Mouse (Mus musculus) lung, postnatal 0 days (tissue): ENCODE measurements around the gene Cald1. TPM values are rescaled to one million over a fixed set of nuclear protein-coding genes. Genes with fewer than 3 reads are reported as not detected.

Experiments
- ATAC-seq: fragments of 200-750 bp; cut with Nextera tagmentation; 2 replicates; pipeline ENCODE4 v1.8.0; 2017; ENCODE audit warnings: moderate library complexity
- DNase-seq: peaks from one replicate; pipeline ENCODE4 v3.0.0-alpha.2; 2016; ENCODE audit warnings: low spot score
- H3K27ac ChIP-seq: fragments of 300-500 bp; sonication (generic); 2 replicates; pipeline ENCODE4 v1.5.1; 2014; ENCODE audit warnings: antibody characterized with exemption, mild to moderate bottlenecking, low read length, mixed read lengths
- H3K27me3 ChIP-seq: fragments of 300-500 bp; sonication (generic); replicated peaks from 2 replicates; pipeline ENCODE4 v1.6.1; 2014; ENCODE audit warnings: low read length, mixed read lengths; ENCODE audit not compliant: insufficient read depth
- H3K36me3 ChIP-seq: fragments of 300-500 bp; sonication (generic); 2 replicates; pipeline ENCODE4 v1.6.1; 2014; ENCODE audit warnings: low read length, mixed read lengths; ENCODE audit not compliant: insufficient read depth
- H3K4me1 ChIP-seq: fragments of 300-500 bp; sonication (generic); 2 replicates; pipeline ENCODE4 v1.6.1; 2014; ENCODE audit warnings: antibody characterized with exemption, low read depth, low read length, mixed read lengths; ENCODE audit not compliant: insufficient read depth
- H3K4me2 ChIP-seq: fragments of 300-500 bp; sonication (generic); replicated peaks from 2 replicates; pipeline ENCODE4 v1.6.1; 2014; ENCODE audit warnings: low read depth, mild to moderate bottlenecking, low read length, moderate library complexity, mixed read lengths
- H3K4me3 ChIP-seq: fragments of 300-500 bp; sonication (generic); 2 replicates; pipeline ENCODE4 v1.5.1; 2014; ENCODE audit warnings: low read depth, low read length
- H3K9ac ChIP-seq: fragments of 300-500 bp; sonication (generic); replicated peaks from 2 replicates; pipeline ENCODE4 v1.6.1; 2014; ENCODE audit warnings: low read depth, mild to moderate bottlenecking
- H3K9me3 ChIP-seq: fragments of 300-500 bp; sonication (generic); 2 replicates; pipeline ENCODE4 v1.6.1; 2016; ENCODE audit warnings: low read length, mixed read lengths
- CTCF ChIP-seq: IDR thresholded peaks from 2 replicates; pipeline ENCODE4 v1.5.1; 2016; ENCODE audit warnings: antibody characterized with exemption, mild to moderate bottlenecking
- EP300 ChIP-seq: IDR thresholded peaks from 2 replicates; pipeline ENCODE4 v1.6.1; 2016; ENCODE audit warnings: antibody characterized with exemption, mild to moderate bottlenecking, control low read depth
- WGBS: fragments of 180-500 bp; shearing (Covaris S2); extraction: QIAGEN DNeasy Blood & Tissue Kit; methylation state at CpG from one replicate; pipeline ENCODE4 v1.1.7; 2014; 5-methylcytosine and 5-hydroxymethylcytosine counted together
- polyA plus RNA-seq: library from polyadenylated mRNA; unstranded; fragments of >200 nt; fragmentation: Nextera tagmentation; extraction: Ambion mirVana; gene quantifications from 2 replicates; pipeline ENCODE4 v1.2.1, GENCODE M21; 2015

Gene Cald1
- polyA plus RNA-seq, 1 experiment from 2014 or later = 249 TPM

DNA sequence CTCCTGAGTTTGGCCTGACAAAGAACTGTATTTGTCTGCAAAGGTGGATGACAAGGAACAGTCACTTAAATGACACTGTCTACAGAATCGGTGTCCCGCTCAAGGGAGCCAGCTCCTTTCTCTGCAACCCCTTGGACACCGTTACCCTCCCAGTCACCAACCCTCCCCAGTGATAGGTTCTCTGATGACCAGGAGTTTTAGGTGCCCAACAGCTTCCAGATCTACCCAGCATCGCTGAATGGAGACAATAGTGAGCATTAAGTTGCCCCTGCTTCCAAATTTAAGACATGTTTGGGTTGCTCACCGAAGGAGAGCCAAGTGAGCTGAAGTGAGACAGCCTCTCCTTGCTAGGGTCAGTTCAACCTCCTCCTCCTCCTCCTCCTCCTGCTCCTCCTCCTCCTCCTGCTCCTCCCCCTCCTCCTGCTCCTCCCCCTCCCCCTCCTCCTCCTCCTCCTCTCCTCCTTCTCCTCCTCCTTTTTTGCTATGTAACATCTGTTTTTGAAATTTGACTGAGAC is 70.5 kb downstream of the Cald1 start:
- no peaks in the 10 kb centered on the region for H3K4me1 ChIP-seq
- H3K36me3 ChIP-seq = no peaks in the 10 kb centered on the region
- no peaks in the 10 kb centered on the region for H3K9me3 ChIP-seq
- DNase-seq (no peak), ATAC-seq (no peak)
- no peak overlapping the region for H3K4me2 ChIP-seq
- no peaks in the 10 kb centered on the region for H3K27me3 ChIP-seq
- 87% methylated on average over 5 of the region's 5 CpGs for WGBS
- H3K4me3 ChIP-seq = no peak overlapping the region
- no peak overlapping the region for H3K27ac ChIP-seq
- no peak for TF ChIP-seq EP300
- TF ChIP-seq CTCF = no peak
- no peak overlapping the region for H3K9ac ChIP-seq

GRCm38 (mm10) chr6:34671355-34671754 is 73.1 kb downstream of the Cald1 start:
- TF ChIP-seq CTCF (no peak), EP300 (no peak)
- H3K4me3 ChIP-seq = no peak overlapping the region
- H3K27ac ChIP-seq = no peak overlapping the region
- no peak overlapping the region for H3K9ac ChIP-seq
- H3K4me1 ChIP-seq = no peaks in the 10 kb centered on the region
- 72% methylated on average over 1 of the region's 1 CpGs for WGBS
- H3K9me3 ChIP-seq = no peaks in the 10 kb centered on the region
- no peak overlapping the region for H3K4me2 ChIP-seq
- ATAC-seq (no peak), DNase-seq (peak; percentile 10)
- no peaks in the 10 kb centered on the region for H3K36me3 ChIP-seq
- no peaks in the 10 kb centered on the region for H3K27me3 ChIP-seq

- ATAC-seq (no peak), DNase-seq (no peak)
- Histone ChIP-seq H3K27me3 (no peaks in the 10 kb centered on the region), H3K9ac (no peak overlapping the region), H3K27ac (no peak overlapping the region), H3K36me3 (no peaks in the 10 kb centered on the region), H3K9me3 (no peaks in the 10 kb centered on the region), H3K4me1 (no peaks in the 10 kb centered on the region), H3K4me2 (no peak overlapping the region), H3K4me3 (no peak overlapping the region)
- no peak for TF ChIP-seq EP300
- no peak for TF ChIP-seq CTCF
- WGBS = 79% methylated on average over 7 of the region's 7 CpGs
Observed at GRCm38 (mm10) chr6:34674416-34674815, 76.1 kb downstream of the Cald1 start.

GRCm38 (mm10) chr6:34674897-34675296 is 76.6 kb downstream of the Cald1 start:
- H3K27me3 ChIP-seq = no peaks in the 10 kb centered on the region
- WGBS = 79% methylated on average over 10 of the region's 10 CpGs
- no peak overlapping the region for H3K27ac ChIP-seq
- H3K9me3 ChIP-seq = no peaks in the 10 kb centered on the region
- no peak overlapping the region for H3K9ac ChIP-seq
- H3K4me2 ChIP-seq = no peak overlapping the region
- H3K36me3 ChIP-seq = no peaks in the 10 kb centered on the region
- ATAC-seq (peak; percentile 26; the same call in 1 of the 2 replicates), DNase-seq (no peak)
- no peaks in the 10 kb centered on the region for H3K4me1 ChIP-seq
- H3K4me3 ChIP-seq = no peak overlapping the region
- no peak for TF ChIP-seq EP300
- no peak for TF ChIP-seq CTCF

- Histone ChIP-seq H3K4me1 (no peaks in the 10 kb centered on the region), H3K27me3 (no peaks in the 10 kb centered on the region), H3K9ac (no peak overlapping the region), H3K27ac (no peak overlapping the region), H3K4me2 (no peak overlapping the region), H3K4me3 (no peak overlapping the region), H3K36me3 (no peaks in the 10 kb centered on the region), H3K9me3 (no peaks in the 10 kb centered on the region)
- 39% methylated on average over 8 of the region's 8 CpGs for WGBS
- ATAC-seq (no peak), DNase-seq (no peak)
- TF ChIP-seq EP300 (no peak), CTCF (no peak)
Observed at GRCm38 (mm10) chr6:34682126-34682525, 83.8 kb downstream of the Cald1 start.

GRCm38 (mm10) chr6:34684886-34685285 is 86.6 kb downstream of the Cald1 start:
- Histone ChIP-seq H3K27ac (0 out of 2 replicates have a peak overlapping the region, but pooled peaks have one; percentile 32), H3K4me3 (no peak overlapping the region), H3K9me3 (no peaks in the 10 kb centered on the region), H3K27me3 (no peaks in the 10 kb centered on the region), H3K36me3 (no peaks in the 10 kb centered on the region), H3K9ac (no peak overlapping the region), H3K4me1 (no peaks in the 10 kb centered on the region), H3K4me2 (no peak overlapping the region)
- peak; percentile 44; the same call in 1 of the 2 replicates for ATAC-seq
- WGBS = 8% methylated on average over 8 of the region's 8 CpGs
- DNase-seq = peak; percentile 60
- no peak for TF ChIP-seq EP300
- no peak for TF ChIP-seq CTCF

GRCm38 (mm10) chr6:34688971-34689370 is 90.7 kb downstream of the Cald1 start:
- H3K4me1 ChIP-seq = no peaks in the 10 kb centered on the region
- WGBS = 52% methylated on average over 2 of the region's 2 CpGs
- no peak overlapping the region for H3K4me2 ChIP-seq
- H3K4me3 ChIP-seq = no peak overlapping the region
- H3K9ac ChIP-seq = no peak overlapping the region
- H3K36me3 ChIP-seq = no peaks in the 10 kb centered on the region
- no peak overlapping the region for H3K27ac ChIP-seq
- TF ChIP-seq CTCF (no peak), EP300 (no peak)
- H3K27me3 ChIP-seq = no peaks in the 10 kb centered on the region
- ATAC-seq (no peak), DNase-seq (no peak)
- H3K9me3 ChIP-seq = no peaks in the 10 kb centered on the region
